Mouse (Mus musculus) G1E (cell line): ENCODE results near the gene Sephs2.

Experiments
- CTCF ChIP-seq: IDR thresholded peaks from 2 replicates; pipeline ENCODE4 v1.5.1; 2012; ENCODE audit warnings: low read depth, low read length, inconsistent platforms, mixed read lengths
- GATA1 ChIP-seq: IDR thresholded peaks from 2 replicates; pipeline ENCODE4 v1.6.1; 2012; ENCODE audit warnings: borderline replicate concordance, low read length, inconsistent platforms, mixed read lengths
- POLR2AphosphoS5 ChIP-seq: IDR thresholded peaks from 2 replicates; pipeline ENCODE4 v1.6.1; 2012; ENCODE audit warnings: low read depth, low read length, inconsistent platforms; ENCODE audit not compliant: insufficient replicate concordance
- TAL1 ChIP-seq: conservative IDR thresholded peaks from 2 replicates; pipeline ENCODE4 v1.6.1; 2012; ENCODE audit warnings: low read depth, low read length, inconsistent platforms, mixed read lengths

DNA sequence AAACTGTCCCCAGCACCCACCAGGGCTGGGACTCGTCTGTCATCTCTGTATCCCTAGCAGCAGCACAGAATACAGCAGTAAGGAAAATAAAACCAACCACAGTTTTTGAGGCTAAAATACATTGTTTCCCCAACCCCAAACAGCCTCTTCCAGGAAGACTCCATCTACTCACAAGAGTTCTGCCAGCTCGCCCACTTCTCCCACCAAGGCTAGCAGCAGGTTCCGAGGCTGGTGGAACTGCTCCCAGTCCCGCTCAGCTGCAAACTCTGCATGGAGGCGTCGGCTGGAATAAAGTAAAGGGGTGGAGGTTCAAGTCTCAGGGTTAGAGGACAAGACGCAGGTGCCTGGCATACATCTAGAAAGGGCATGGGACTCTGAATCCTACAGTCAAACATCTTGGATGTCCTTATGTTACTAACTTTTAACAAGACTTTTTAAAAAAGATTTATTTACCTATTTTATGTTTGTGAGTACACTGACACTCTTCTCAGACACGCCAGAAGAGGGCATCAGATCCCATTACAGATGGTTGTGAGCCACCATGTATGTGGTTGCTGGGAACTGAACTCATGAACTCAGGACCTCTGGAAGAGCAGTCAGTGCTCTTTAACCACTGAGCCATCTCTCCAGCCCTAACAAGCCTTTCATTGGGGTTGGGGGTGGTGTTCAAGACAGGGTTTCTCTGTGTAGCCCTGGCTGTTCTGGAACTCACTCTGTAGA is 14.5 kb downstream of the Sephs2 start:
- TF ChIP-seq CTCF (no peak), GATA1 (no peak), POLR2AphosphoS5 (no peak), TAL1 (no peak)
